In genomic region chr5:33344070-33344469, GRCm38 (mm10) we compare ENCODE assay signal across 24 mouse cellular contexts. TPM values are rescaled to one million over a fixed set of nuclear protein-coding genes. Genes with fewer than 3 reads are reported as not detected.
DNase-seq lines count a peak whose midpoint lies in the region; ATAC-seq and TF ChIP-seq lines count a peak whose summit lies in the region.
"Had no signal": no experiment of that assay in that cellular context is flagged by ENCODE, and none has a peak within 500 bp of the region (broad histone marks: within the 10 kb centered on the region; RNA-seq: fewer than 3 reads in every experiment).

No protein-coding gene starts in this region.

- no peak overlapping the region for H3K9ac ChIP-seq in liver, embryonic 12.5 days
- no peak overlapping the region for H3K9ac ChIP-seq in liver, postnatal 0 days (replicated peaks)
- H3K9ac ChIP-seq in lung, postnatal 0 days (replicated peaks; ENCODE audit: low read depth): no peak overlapping the region
- H3K9ac ChIP-seq: forebrain, embryonic 13.5 days; heart, embryonic 12.5 days; limb, embryonic 13.5 days; midbrain, embryonic 12.5 days; neural tube, embryonic 12.5 days had no signal

- no peaks in the 10 kb centered on the region for H3K9me3 ChIP-seq in liver, embryonic 12.5 days (replicated peaks)
- H3K9me3 ChIP-seq in liver, postnatal 0 days (ENCODE audit: low read length): no peaks in the 10 kb centered on the region
- no peaks in the 10 kb centered on the region for H3K9me3 ChIP-seq in lung, postnatal 0 days (ENCODE audit: low read length)
- H3K9me3 ChIP-seq: forebrain, embryonic 13.5 days; heart, embryonic 12.5 days; limb, embryonic 13.5 days; midbrain, embryonic 12.5 days; neural tube, embryonic 12.5 days had no signal

- H3K27me3 ChIP-seq in liver, embryonic 12.5 days (replicated peaks): no peaks in the 10 kb centered on the region
- H3K27me3 ChIP-seq in liver, postnatal 0 days (ENCODE audit: insufficient read depth, low read length): no peaks in the 10 kb centered on the region
- no peaks in the 10 kb centered on the region for H3K27me3 ChIP-seq in lung, postnatal 0 days (replicated peaks; ENCODE audit: insufficient read depth, low read length)
- H3K27me3 ChIP-seq: CH12.LX; forebrain, embryonic 13.5 days; heart, embryonic 12.5 days; limb, embryonic 13.5 days; midbrain, embryonic 12.5 days; neural tube, embryonic 12.5 days had no signal

- peak; percentile 92 for ATAC-seq in liver, embryonic 12.5 days
- 0 out of 2 replicates have a peak, but pooled peaks have one; percentile 12 for ATAC-seq in liver, postnatal 0 days
- ATAC-seq in lung, postnatal 0 days: no peak
- ATAC-seq: forebrain, embryonic 13.5 days; hindbrain, embryonic 16.5 days had no signal

- no peak for TF ChIP-seq EP300 in liver, postnatal 0 days (IDR thresholded peaks at IDR 0.05; ENCODE audit: low read depth)
- no peak for TF ChIP-seq EP300 in lung, postnatal 0 days (IDR thresholded peaks at IDR 0.05)

- no peak for TF ChIP-seq CTCF in liver, postnatal 0 days (IDR thresholded peaks at IDR 0.05; ENCODE audit: low read depth)
- TF ChIP-seq CTCF in lung, postnatal 0 days (IDR thresholded peaks at IDR 0.05): no peak

- peak; percentile 40 for DNase-seq in c-Kit-positive CD71-positive TER-119-positive erythroid progenitor cells, embryonic 14.5 days (ENCODE audit: low spot score)
- no peak for DNase-seq in liver, postnatal 0 days
- DNase-seq in heart, postnatal 10 days: no peak
- DNase-seq in urinary bladder, postnatal 25 days (ENCODE audit: low spot score): no peak
- no peak for DNase-seq in lung, postnatal 0 days (ENCODE audit: low spot score)
- DNase-seq: adrenal gland, postnatal 10 days; B cell, adult 2 months; cerebellum, postnatal 14 days; gastrocnemius, postnatal 14 days; kidney, postnatal 4 days; lung, adult 2 months; right cerebral cortex, adult 18-20 months; thymus, adult 2 months; thymus, postnatal 4 days had no signal

- 0 out of 2 replicates have a peak overlapping the region, but pooled peaks have one; percentile 17 for H3K27ac ChIP-seq in liver, embryonic 12.5 days
- no peak overlapping the region for H3K27ac ChIP-seq in liver, postnatal 0 days (ENCODE audit: low read depth)
- H3K27ac ChIP-seq in lung, postnatal 0 days (ENCODE audit: low read length): no peak overlapping the region
- H3K27ac ChIP-seq: forebrain, embryonic 13.5 days; kidney, postnatal 0 days; limb, embryonic 13.5 days; midbrain, embryonic 12.5 days; neural tube, embryonic 12.5 days had no signal

- H3K4me1 ChIP-seq in liver, embryonic 12.5 days: peaks cover 46% of the 10 kb centered on the region
- peaks cover 35% of the 10 kb centered on the region for H3K4me1 ChIP-seq in liver, postnatal 0 days (ENCODE audit: insufficient read depth)
- H3K4me1 ChIP-seq in lung, postnatal 0 days (ENCODE audit: insufficient read depth, low read depth, low read length): peaks cover 17% of the 10 kb centered on the region
- H3K4me1 ChIP-seq: forebrain, embryonic 13.5 days; midbrain, embryonic 12.5 days; neural tube, embryonic 12.5 days had no signal

- H3K4me2 ChIP-seq in liver, embryonic 12.5 days: peak overlapping the region; percentile 21
- H3K4me2 ChIP-seq in liver, postnatal 0 days (ENCODE audit: low read depth, low read length): no peak overlapping the region
- no peak overlapping the region for H3K4me2 ChIP-seq in lung, postnatal 0 days (replicated peaks; ENCODE audit: low read depth, low read length)
- H3K4me2 ChIP-seq: forebrain, embryonic 13.5 days; heart, embryonic 12.5 days; limb, embryonic 13.5 days; midbrain, embryonic 12.5 days; neural tube, embryonic 12.5 days had no signal

- H3K4me3 ChIP-seq in liver, embryonic 12.5 days: no peak overlapping the region
- H3K4me3 ChIP-seq in liver, postnatal 0 days (ENCODE audit: low read depth, low read length): no peak overlapping the region
- H3K4me3 ChIP-seq in lung, postnatal 0 days (ENCODE audit: low read depth, low read length): no peak overlapping the region
- H3K4me3 ChIP-seq: forebrain, embryonic 13.5 days; heart, embryonic 12.5 days; limb, embryonic 13.5 days; midbrain, embryonic 12.5 days; myocyte; neural tube, embryonic 12.5 days had no signal

- WGBS in liver, embryonic 12.5 days (ENCODE audit: insufficient replicate concordance): 38% methylated on average over 3 of the region's 3 CpGs
- WGBS in liver, postnatal 0 days (ENCODE audit: insufficient replicate concordance): 57% methylated on average over 3 of the region's 3 CpGs
- WGBS in lung, postnatal 0 days: 86% methylated on average over 3 of the region's 3 CpGs

- H3K36me3 ChIP-seq in liver, embryonic 12.5 days: peaks cover 20% of the 10 kb centered on the region
- no peaks in the 10 kb centered on the region; the same call in 1 of the 2 replicates for H3K36me3 ChIP-seq in liver, postnatal 0 days (replicated peaks; ENCODE audit: insufficient read depth, low read length)
- no peaks in the 10 kb centered on the region for H3K36me3 ChIP-seq in lung, postnatal 0 days (ENCODE audit: insufficient read depth, low read length)

- intact Hi-C loops in heart, postnatal 10 days (cut with DNase I): no loop called here

RNA-seq across cellular contexts. Expression of gene Maea, which starts 8.8 kb away (rescaled TPM):
- polyA plus RNA-seq in liver, embryonic 12.5 days (2016; fragmentation: Nextera tagmentation; extraction: Ambion mirVana): 64.2 and 67.7 TPM in 2 replicates
- polyA plus RNA-seq in liver, postnatal 0 days (2015; fragmentation: Nextera tagmentation; extraction: Ambion mirVana): 38.0 and 41.5 TPM in 2 replicates
- 100 to 1,000 TPM; 125 to 126 TPM for total RNA-seq in heart, postnatal 10 days (2021)
- polyA plus RNA-seq in lung, postnatal 0 days (2015; fragmentation: Nextera tagmentation; extraction: Ambion mirVana): 93.6 and 96.0 TPM in 2 replicates

RNA-seq across cellular contexts. Expression of gene Uvssa, which starts 34.3 kb away (rescaled TPM):
- 3.5 and 3.6 TPM in 2 replicates for polyA plus RNA-seq in liver, embryonic 12.5 days (2016; fragmentation: Nextera tagmentation; extraction: Ambion mirVana)
- polyA plus RNA-seq in liver, postnatal 0 days (2015; fragmentation: Nextera tagmentation; extraction: Ambion mirVana): 2.5 and 3.1 TPM in 2 replicates
- 1 to 10 TPM; 6.0 to 6.6 TPM for total RNA-seq in heart, postnatal 10 days (2021)
- polyA plus RNA-seq in lung, postnatal 0 days (2015; fragmentation: Nextera tagmentation; extraction: Ambion mirVana): 7.0 and 7.2 TPM in 2 replicates
